33 mouse cellular contexts compared by ENCODE assay signal in the genomic region with DNA sequence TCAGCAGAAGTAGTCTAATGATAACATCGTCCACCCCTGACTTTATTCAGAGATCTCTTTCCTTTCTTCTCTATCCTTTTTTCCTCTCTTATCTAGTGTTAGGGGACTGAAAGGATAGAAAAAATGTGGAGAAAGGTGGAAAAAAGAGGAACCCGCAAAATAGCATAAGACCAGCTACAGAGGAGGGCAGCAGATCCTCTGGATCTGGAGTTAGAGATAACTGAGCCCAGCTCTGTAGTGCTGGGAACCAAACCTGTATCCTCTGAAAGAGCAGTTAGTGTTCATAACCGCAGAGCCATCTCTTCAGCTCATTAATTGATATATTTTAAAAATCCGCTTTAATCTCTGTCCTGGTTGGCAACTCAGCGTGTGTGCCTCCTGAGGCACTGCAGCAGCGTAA.
"Had no signal": no experiment of that assay in that cellular context is flagged by ENCODE, and none has a peak within 500 bp of the region (broad histone marks: within the 10 kb centered on the region; RNA-seq: fewer than 3 reads in every experiment).

No protein-coding gene starts in this region.

- H3K4me1 ChIP-seq: limb, embryonic 10.5 days; limb, embryonic 12.5 days; limb, embryonic 13.5 days; limb, embryonic 15.5 days; liver, embryonic 12.5 days; lung, embryonic 15.5 days; midbrain, embryonic 10.5 days; midbrain, embryonic 12.5 days; midbrain, embryonic 13.5 days; midbrain, embryonic 15.5 days; neural tube, embryonic 12.5 days; neural tube, embryonic 13.5 days had no signal

- H3K4me3 ChIP-seq: limb, embryonic 10.5 days; limb, embryonic 12.5 days; limb, embryonic 13.5 days; limb, embryonic 15.5 days; liver, embryonic 12.5 days; liver, embryonic 13.5 days; liver, embryonic 15.5 days; lung, embryonic 15.5 days; megakaryocyte, embryonic 14.5 days; midbrain, embryonic 10.5 days; midbrain, embryonic 12.5 days; midbrain, embryonic 13.5 days; midbrain, embryonic 15.5 days; myocyte; neural tube, embryonic 12.5 days; neural tube, embryonic 13.5 days had no signal

- H3K4me2 ChIP-seq: limb, embryonic 12.5 days; limb, embryonic 13.5 days; limb, embryonic 15.5 days; liver, embryonic 11.5 days; liver, embryonic 12.5 days; liver, embryonic 13.5 days; liver, embryonic 15.5 days; lung, embryonic 14.5 days; lung, embryonic 15.5 days; midbrain, embryonic 11.5 days; midbrain, embryonic 12.5 days; midbrain, embryonic 13.5 days; midbrain, embryonic 15.5 days; neural tube, embryonic 12.5 days; neural tube, embryonic 13.5 days had no signal

- ATAC-seq: liver, embryonic 12.5 days; liver, postnatal 0 days; lung, postnatal 0 days; midbrain, embryonic 13.5 days; midbrain, embryonic 15.5 days; midbrain, embryonic 16.5 days had no signal

- H3K9ac ChIP-seq: limb, embryonic 12.5 days; limb, embryonic 13.5 days; limb, embryonic 15.5 days; liver, embryonic 12.5 days; liver, embryonic 13.5 days; liver, embryonic 14.5 days; liver, embryonic 15.5 days; liver, postnatal 0 days; lung, embryonic 14.5 days; lung, embryonic 15.5 days; midbrain, embryonic 12.5 days; midbrain, embryonic 13.5 days; midbrain, embryonic 15.5 days; neural tube, embryonic 12.5 days; neural tube, embryonic 13.5 days had no signal

- H3K27ac ChIP-seq: limb, embryonic 10.5 days; limb, embryonic 12.5 days; limb, embryonic 13.5 days; limb, embryonic 15.5 days; liver, embryonic 12.5 days; liver, embryonic 13.5 days; liver, embryonic 14.5 days; liver, embryonic 15.5 days; lung, embryonic 15.5 days; macrophage; midbrain, embryonic 10.5 days; midbrain, embryonic 12.5 days; midbrain, embryonic 13.5 days; midbrain, embryonic 15.5 days; neural tube, embryonic 12.5 days; neural tube, embryonic 13.5 days had no signal

- DNase-seq: left cerebral cortex, postnatal 4 days; liver; liver, embryonic 13.5 days; liver, postnatal 0 days; lung, adult 18-20 months; lung, adult 2 months; lung, embryonic 14.5 days; lung, postnatal 10 days; lung, postnatal 14 days; lung, postnatal 36 days; lung, postnatal 4 days; midbrain, embryonic 14.5 days had no signal

- H3K27me3 ChIP-seq: limb, embryonic 12.5 days; limb, embryonic 13.5 days; limb, embryonic 15.5 days; liver, embryonic 13.5 days; lung, embryonic 15.5 days; midbrain, embryonic 12.5 days; midbrain, embryonic 13.5 days; midbrain, embryonic 15.5 days; neural tube, embryonic 12.5 days; neural tube, embryonic 13.5 days had no signal

- H3K9me3 ChIP-seq: limb, embryonic 10.5 days; limb, embryonic 12.5 days; limb, embryonic 15.5 days; liver, embryonic 13.5 days; liver, embryonic 15.5 days; lung, embryonic 15.5 days; midbrain, embryonic 10.5 days; midbrain, embryonic 12.5 days; midbrain, embryonic 13.5 days; midbrain, embryonic 15.5 days; neural tube, embryonic 12.5 days; neural tube, embryonic 13.5 days had no signal
